Mouse (Mus musculus) heart, adult 2 months (tissue): ENCODE results near the gene Helz.
A peak's percentile ranks its signal among the peaks of the same experiment; 100 is the strongest.
"Not testable (repeated sequence)": the region's sequence is repeated elsewhere in the genome, so short reads cannot be mapped to it uniquely, and the experiment has no call there.

ENCODE experiments used
- CTCF ChIP-seq: fragments of 200-600 bp; IDR thresholded peaks from 2 replicates; pipeline ENCODE4 v1.8.1; 2022; ENCODE audit warnings: antibody characterized with exemption, mild to moderate bottlenecking, moderate library complexity
- POLR2A ChIP-seq: fragments of 200-500 bp; IDR thresholded peaks from 2 replicates; pipeline ENCODE4 v1.6.1; 2011; ENCODE audit warnings: mild to moderate bottlenecking, low read depth, low read length, control low read depth; ENCODE audit not compliant: insufficient read depth

DNA sequence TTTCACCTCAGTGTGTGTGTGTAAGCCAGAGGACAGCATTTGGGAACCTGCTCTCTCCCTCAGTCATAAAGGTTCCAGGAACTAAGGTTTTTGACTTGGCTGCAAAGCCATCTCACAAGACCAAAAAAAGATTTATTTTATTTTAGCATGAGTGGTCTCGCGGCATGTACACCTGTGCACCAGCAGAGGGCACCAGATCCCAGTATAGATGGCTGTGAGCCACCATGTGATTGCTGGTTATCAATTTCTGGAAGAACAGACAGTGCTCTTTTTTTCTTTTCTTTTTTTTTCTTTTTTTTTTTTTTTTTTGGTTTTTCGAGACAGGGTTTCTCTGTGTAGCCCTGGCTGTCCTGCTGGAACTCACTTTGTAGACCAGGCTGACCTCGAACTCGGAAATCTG, 35.8 kb upstream of the Helz start:
- TF ChIP-seq CTCF = peak; percentile 86
- not testable (repeated sequence) for TF ChIP-seq POLR2A
